Mouse (Mus musculus) WW6 (cell line): ENCODE measurements at regions not wholly inside any gene's neighbourhood (a gene's known extent, or its start where the extent isn't known, plus 50 kb on each side); places are given as distances from the start of the nearest gene placed in this dataset.

Source experiments
- DNase-seq: peaks from one replicate; pipeline ENCODE4 v3.0.0-alpha.2; 2013; ENCODE audit warnings: low read depth, low spot score

DNA sequence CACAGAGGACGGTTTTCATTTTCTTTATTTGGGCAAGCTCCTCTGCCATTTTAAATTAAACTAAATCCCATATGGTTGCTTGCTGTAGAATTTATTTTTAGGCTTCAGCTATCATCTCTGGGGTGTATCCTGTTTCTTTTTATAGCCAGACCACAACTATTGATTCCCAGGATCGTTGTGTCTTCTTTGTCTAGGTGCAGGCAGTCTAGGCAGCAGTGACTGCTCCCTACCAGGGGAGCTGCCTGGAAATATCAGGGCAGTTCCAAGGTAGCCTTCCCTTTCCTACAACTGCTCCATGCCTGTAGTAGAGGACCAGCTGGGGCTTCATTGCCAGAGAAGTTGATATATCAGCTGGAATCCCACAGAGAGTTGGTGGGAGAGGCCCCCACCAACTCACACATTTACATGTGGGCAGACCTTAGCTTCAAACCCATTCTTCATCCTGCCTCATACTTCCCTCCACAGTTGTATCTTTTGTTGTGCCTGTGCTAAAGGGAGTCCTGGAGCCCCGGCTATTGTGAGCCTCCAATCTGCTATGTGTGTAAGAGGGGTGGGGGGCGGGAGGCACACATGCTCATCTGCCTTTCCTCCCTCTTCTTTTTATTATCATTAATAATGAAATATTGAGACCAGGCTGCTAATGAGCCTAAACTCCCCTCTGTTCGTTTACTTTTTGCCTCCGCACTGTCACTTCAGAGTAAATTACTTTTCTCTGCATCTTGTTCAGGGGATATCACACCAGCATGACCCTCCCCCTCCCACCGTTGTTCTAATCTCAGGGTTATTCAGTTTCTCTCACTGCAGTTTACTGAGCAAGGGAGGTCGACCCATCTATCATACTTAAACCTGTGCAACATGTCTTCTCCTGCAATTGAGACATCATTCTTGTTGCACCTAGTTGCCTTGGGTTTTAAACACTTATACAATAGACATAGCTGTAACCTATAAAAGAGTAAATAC, 576.3 kb upstream of the Plxna2 start:
- no peak for DNase-seq

GRCm38 (mm10) chr1:194038711-194039110, 579.3 kb upstream of the Plxna2 start:
- DNase-seq = no peak

GRCm38 (mm10) chr1:194034199-194034883, 583.7 kb upstream of the Plxna2 start:
- no peak for DNase-seq

GRCm38 (mm10) chr1:194032603-194033002, 585.4 kb upstream of the Plxna2 start:
- DNase-seq = no peak

DNA sequence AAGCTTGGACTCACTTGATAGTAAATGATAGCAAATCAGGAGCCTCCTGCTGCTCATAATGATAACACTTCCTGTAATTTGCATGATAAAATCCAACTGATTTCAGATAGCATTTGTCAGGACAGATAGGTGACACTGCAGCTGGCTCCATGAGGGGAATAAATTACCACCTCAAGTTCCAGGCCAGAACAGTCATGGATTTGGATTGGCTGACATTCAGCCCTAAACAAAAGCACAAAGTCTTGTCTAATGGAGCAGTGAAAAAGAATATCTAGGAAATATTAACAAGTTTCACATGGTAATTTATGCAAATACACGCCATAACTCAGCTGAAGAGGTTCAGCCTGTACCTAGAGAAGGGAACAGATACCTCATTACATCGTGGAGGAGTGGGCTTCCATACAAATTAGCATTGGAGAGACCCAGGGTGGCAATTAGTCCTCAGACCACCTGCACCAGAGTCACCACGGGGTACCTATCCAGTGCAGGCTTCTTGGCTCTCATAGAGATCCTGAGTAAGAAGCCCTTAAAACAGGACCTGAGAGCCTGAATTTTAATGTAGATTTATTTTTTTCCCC, 587.3 kb upstream of the Plxna2 start:
- DNase-seq = no peak

DNA sequence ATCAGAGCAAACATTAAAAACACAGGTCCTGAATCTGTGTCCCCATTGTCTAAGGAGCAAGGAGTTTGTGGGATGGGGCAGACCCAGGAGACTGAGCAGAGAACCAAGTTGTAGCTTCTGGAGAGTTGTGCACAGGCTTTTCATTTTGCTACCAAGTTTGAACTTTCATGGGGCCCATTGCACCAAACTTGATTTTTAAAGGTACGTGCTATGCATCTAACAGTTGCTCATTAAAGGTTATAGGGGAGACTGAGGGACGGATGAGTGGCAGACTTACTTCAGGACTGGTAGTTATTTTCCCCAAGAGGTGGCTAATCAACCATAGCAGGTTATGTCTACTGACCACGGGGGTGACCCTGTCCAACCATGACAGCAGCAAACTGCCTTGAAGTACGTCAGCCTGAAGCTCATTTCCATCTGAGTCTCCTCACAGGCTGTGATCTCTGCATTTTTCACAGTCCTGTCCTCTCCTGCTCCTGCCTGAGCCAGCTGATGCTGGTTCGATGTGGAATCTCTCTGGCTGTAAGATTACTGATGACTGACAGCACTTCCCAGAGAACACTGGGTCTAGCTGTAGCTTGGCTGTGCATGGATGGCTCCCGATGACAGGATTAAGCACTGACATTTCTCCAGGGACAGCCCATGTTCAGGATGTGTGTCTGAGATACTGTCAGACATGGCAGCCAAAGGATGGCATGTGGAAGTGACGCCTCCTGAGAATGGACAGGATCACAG, 590.9 kb upstream of the Plxna2 start:
- no peak for DNase-seq

DNA sequence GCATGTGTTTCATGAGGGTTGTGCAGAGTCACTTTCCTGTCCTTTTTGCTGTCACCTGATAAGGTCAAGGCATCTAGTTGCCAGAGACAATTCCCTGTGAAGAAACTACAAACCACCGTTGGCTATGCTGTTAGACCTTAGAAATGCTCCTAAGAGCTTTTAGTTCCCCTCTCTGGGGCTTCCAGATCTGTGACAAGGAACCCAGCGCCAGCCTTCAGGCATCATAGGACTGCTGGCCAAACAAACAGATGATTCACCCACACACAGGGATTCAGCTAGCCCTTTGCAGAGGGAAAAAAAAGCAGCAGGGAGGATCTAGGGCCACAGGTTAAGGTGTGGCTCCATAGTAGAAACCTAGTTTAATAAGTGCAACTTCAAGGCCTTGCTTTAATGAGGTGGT, 591.8 kb upstream of the Plxna2 start:
- DNase-seq = no peak

GRCm38 (mm10) chr1:194019282-194019681, 598.7 kb upstream of the Plxna2 start:
- no peak for DNase-seq

DNA sequence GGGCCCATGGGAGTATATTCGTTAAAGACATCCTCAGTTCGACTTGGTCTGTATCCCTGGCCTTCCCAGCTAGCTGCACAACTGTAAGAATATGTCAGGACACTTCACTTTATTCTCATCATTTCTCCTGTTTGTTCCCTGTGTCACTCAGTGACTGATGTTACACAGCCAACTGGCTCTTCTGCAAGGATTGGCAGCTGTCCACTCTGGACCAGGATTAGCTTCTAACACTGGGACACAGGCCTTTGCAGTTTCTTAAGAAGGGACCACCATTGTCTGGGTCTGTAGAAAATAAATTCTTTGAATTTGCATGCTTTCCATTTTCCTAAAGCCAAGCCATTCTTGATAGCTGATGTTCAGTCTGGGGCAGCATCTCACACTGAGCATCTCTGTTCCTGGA, 622.1 kb upstream of the Camk1g start:
- DNase-seq = no peak

DNA sequence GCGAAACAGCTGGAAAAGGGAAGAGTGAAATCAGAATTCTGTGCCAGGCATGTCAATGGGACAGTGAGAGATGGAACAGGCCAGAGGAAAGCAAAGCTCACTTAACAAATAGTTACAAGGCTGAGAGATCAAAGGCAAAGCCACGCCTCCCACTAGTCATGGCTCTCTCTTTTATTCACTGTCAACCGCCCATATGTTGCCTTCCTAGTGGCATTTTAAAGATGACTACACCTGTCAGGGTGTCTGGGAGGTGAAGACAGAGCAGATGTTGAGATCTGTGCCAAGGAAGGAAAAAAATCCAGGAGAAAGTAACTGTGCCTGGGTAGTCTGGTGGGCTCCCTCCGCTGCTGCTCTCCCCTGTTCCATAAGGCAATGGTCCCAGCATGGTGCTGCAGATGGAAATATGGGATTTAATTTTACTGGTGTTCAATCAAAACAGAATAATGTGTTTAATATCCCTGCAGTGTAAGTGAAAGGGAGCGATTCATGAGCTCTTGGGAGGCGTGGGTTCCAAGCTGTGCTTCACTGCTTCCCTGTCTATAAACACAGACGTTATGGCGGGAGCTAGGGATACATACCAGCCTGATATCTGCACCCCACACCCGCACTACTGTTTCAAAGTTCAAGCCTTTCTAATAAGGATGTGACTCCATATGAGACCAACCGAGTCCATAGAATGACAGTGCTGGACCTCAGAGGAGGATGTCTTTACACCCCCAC, 620.0 kb upstream of the Camk1g start:
- no peak for DNase-seq

DNA sequence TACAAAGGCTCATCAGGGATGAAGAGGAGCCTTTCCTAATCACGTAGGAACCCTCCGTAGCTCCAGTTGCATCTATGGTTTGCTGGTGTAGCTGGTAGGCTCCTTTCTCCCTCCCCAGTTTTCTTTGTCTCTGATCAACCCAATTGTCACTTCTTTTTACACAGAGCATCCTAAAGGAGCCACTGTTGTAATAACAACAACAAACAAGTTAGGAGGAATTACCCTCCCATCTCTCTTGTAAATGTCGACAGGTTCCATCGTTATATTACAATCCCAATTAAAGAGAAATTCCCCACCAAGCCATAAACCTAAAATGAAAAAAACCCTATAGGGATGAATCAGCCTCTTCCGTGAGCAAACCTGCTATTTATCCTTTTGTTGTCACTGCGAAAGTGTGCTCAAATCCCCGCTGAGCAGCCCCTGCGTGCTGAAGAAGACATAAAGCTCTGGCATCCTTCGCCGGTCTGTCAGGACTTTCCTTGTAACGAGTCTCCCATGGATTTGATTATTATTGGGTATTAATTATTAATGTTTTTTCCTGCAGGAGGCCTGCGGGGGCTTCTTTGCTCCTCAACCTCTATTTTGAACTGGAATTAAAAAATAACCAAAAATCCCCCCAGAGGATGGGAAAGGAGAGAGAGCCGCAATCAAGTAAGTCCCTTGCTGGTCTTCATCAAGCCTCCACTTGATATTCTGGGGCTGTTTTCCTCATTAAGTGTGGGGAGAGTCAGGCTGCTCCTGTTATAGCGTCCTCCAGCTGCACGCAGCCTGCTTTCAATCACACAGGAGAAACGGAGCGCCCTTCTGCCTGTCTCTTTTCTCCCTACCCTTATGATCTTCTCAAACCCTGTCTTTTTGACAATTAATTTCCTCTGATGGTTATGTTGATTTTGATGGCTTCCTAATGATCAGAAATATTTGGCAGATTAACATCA, 619.1 kb upstream of the Camk1g start:
- no peak for DNase-seq

GRCm38 (mm10) chr1:193980571-193980970, 610.5 kb upstream of the Camk1g start:
- DNase-seq = no peak

DNA sequence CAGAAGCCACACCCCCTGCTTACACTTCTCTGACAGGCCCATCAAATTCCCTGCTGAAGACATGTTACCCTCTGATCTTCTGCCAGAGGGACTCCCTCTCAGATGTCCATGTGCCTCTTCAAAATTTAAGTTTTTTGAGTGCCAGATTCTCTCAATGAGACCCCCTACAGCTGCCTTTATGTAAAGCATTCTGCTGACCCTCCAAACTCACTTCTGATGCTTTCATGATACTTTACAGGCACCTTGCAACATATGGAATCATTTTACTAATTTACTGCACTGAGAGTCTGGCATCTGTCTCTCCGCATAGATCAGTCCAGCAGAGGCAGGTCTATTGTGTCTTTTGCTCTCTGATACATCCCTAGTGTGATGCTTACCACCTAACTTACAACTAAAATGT, 601.4 kb upstream of the Camk1g start:
- no peak for DNase-seq

DNA sequence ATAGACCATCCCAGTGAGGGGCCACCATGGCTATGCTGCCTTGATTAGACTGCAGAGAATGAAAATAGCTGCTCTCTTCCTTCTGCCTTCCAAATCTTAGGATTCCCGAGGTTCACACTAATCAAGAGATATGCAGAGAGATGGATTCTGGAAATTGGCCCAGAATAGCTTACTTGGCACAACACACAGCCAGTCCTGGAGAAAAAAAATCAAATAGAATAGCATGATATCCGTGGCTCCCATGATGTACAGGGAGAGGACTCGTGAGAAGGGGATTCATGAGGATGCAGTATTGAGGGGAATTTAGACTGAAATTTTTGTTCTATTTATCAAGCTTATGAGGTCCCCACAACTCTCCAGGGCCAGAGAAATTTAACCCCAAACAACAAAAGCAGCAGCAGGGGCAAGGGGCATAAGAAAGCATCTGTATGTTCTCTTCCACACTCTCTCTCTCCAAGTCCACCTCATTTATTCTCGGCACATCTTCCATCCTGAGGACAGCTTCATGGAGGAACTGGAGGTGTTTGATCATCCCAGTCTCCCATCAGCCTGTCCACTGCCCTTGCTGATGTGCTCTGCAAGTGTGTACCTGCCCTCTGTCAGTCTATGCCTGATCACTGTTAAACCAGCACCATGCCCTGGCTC, 599.3 kb upstream of the Camk1g start:
- no peak for DNase-seq

GRCm38 (mm10) chr1:193967957-193968926, 598.1 kb upstream of the Camk1g start:
- no peak for DNase-seq

DNA sequence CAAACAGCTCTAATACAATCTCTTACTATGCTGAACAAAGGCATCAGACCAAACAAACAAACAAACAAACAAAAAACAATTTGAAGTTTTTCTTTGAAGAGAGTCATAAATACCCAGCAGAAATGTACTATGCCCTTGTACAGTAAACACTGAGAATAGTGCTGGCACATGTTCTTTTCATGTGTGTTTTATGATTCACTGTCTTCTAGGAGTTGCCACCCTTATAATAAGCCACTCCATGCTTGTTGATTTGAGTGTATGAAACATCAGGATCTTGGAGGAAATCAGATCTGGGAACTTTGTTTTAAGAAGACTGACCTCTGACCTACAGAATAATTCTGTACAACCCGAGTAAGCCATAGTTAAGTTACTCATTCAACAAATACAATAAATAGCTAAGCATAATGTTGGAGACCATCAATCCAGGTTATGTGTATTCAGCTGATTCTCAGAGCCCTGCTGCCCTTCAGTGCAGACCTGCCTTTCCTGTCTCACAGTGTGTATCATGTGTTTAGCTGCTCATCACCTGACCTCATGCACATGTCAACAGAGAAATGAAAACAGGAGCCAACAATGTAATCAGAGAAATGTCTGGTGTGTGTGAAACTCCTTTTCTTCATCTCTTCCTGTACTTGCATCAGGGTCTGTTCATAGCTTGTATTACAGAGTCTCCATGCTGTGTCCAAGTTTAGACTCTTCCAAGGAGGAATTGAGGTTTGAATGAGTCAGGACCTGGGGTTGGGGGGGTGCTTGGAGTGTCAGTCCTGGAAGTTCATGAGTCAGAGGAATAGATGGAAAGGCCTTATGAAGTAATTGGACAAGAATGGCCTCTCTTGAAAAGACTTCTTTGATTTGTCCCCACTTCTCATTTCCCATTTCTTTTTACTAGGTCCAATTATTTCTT, 596.8 kb upstream of the Camk1g start:
- DNase-seq = no peak

GRCm38 (mm10) chr1:193965278-193965677, 595.2 kb upstream of the Camk1g start:
- DNase-seq = no peak
